Mouse (Mus musculus) ES-Bruce4 (cell line): ENCODE measurements around the gene Cpxm1. TPM values are rescaled to one million over a fixed set of nuclear protein-coding genes. Genes with fewer than 3 reads are reported as not detected.

ENCODE experiments used
- H3K27ac ChIP-seq: 2 replicates; pipeline ENCODE4 v1.5.1; 2012; ENCODE audit warnings: low read length, inconsistent platforms; ENCODE audit not compliant: insufficient read depth
- H3K27me3 ChIP-seq: 2 replicates; pipeline ENCODE4 v1.6.1; 2012; ENCODE audit warnings: mild to moderate bottlenecking, low read length, inconsistent platforms; ENCODE audit not compliant: control insufficient read depth, poor library complexity, insufficient read depth, severe bottlenecking
- H3K36me3 ChIP-seq: 2 replicates; pipeline ENCODE4 v1.6.1; 2012; ENCODE audit warnings: inconsistent platforms, mild to moderate bottlenecking, low read length, moderate library complexity; ENCODE audit not compliant: control insufficient read depth, poor library complexity, insufficient read depth, severe bottlenecking
- H3K4me1 ChIP-seq: one replicate; pipeline ENCODE4 v1.8.1; 2011; ENCODE audit warnings: low read length; ENCODE audit not compliant: control insufficient read depth, insufficient read depth
- H3K4me3 ChIP-seq: 2 replicates; pipeline ENCODE4 v1.5.1; 2011; ENCODE audit warnings: low read depth, mild to moderate bottlenecking, low read length
- H3K9ac ChIP-seq: 2 replicates; pipeline ENCODE4 v1.6.1; 2012; ENCODE audit warnings: low read depth, mild to moderate bottlenecking, inconsistent platforms; ENCODE audit not compliant: poor library complexity, severe bottlenecking
- H3K9me3 ChIP-seq: replicated peaks from 2 replicates; pipeline ENCODE4 v1.6.1; 2012; ENCODE audit warnings: mild to moderate bottlenecking, low read length, inconsistent platforms; ENCODE audit not compliant: control insufficient read depth, poor library complexity, insufficient read depth, severe bottlenecking
- CTCF ChIP-seq: IDR thresholded peaks from one replicate; pipeline ENCODE4 v1.8.1; 2011; ENCODE audit warnings: low read depth, low read length
- EP300 ChIP-seq: IDR thresholded peaks from 2 replicates; pipeline ENCODE4 v1.6.1; 2011; ENCODE audit warnings: low read depth, low read length; ENCODE audit not compliant: insufficient read depth
- POLR2A ChIP-seq: IDR thresholded peaks from one replicate; pipeline ENCODE4 v1.8.1; 2011; ENCODE audit warnings: low read length; ENCODE audit not compliant: insufficient read depth
- polyA plus RNA-seq: library from polyadenylated mRNA; stranded (reverse); fragments of >200 nt; gene quantifications from 2 replicates; pipeline ENCODE4 v1.2.4, GENCODE M21; 2011; ENCODE audit warnings: low read depth; ENCODE audit not compliant: missing spikeins, insufficient read depth, insufficient read length

Cpxm1 gene
- polyA plus RNA-seq = 8.1 and 10.9 TPM in 2 replicates

GRCm38 (mm10) chr2:130397186-130397985 lies at the start of gene Cpxm1:
Gene Cpxm1, minus strand, starts transcription at chr2:130397574.
- H3K9ac ChIP-seq = peak within 1 kb of the TSS; percentile 20
- no peak within 1 kb of the TSS for H3K27ac ChIP-seq
- no peaks in the 10 kb centered on the region for H3K36me3 ChIP-seq
- TF ChIP-seq CTCF (no peak), POLR2A (no peak), EP300 (no peak)
- peaks cover 11% of the 10 kb centered on the region for H3K9me3 ChIP-seq
- H3K4me3 ChIP-seq = peak within 1 kb of the TSS; percentile 52
- no peaks in the 10 kb centered on the region for H3K27me3 ChIP-seq
- H3K4me1 ChIP-seq = no peaks in the 10 kb centered on the region

DNA sequence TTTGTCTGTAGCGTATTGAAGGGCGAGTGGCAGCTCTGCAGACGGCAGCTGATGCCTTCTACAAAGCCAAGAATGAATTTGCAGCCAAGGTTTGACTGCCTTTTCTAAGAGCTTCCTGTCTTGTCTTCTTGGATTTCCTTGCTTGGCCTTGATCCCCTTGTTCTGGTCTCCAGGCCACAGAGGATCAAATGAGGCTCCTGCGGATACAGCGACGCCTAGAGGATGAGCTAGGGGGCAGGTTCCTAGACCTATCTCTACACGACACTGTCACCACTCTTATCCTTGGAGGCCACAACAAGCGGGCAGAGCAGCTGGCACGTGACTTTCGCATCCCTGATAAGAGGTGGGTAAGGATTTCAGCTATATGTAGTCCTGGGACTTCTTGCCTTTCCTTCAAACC lies 44.8 kb upstream of the Cpxm1 start:
- Histone ChIP-seq H3K9me3 (no peaks in the 10 kb centered on the region), H3K36me3 (peaks cover 38% of the 10 kb centered on the region), H3K9ac (no peak overlapping the region), H3K27me3 (no peaks in the 10 kb centered on the region), H3K4me3 (no peak overlapping the region), H3K4me1 (no peaks in the 10 kb centered on the region), H3K27ac (no peak overlapping the region)
- TF ChIP-seq EP300 = no peak
- TF ChIP-seq POLR2A = no peak
- TF ChIP-seq CTCF = no peak

DNA sequence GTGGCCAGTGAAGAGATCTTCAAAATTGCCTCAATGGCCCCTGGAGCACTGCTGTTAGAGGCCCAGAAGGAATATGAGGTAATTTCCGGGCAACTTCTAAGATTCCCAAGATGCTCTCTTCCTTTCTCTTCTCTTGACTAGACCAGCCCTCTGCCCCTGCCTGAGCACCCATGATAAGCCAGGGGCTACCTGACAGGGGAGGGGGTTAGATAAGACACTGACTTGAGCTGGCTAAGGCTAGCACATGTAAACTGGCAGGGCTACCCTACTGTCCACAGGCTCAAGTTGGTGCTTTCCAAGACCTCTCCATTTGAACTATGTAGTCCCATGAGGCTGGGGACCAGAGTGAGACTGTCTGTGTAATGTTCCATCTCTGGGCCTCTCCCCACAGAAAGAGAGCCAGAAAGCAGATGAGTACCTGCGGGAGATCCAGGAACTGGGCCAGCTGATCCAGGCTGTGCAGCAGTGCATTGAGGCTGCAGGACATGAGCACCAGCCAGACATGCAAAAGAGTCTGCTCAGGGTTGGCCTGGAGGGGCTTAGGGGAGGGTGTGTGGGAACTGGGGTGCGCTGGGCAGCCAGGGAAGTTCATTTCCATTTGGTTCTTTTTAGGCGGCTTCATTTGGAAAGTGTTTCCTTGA lies 42.6 kb upstream of the Cpxm1 start:
- no peak for TF ChIP-seq EP300
- TF ChIP-seq CTCF = no peak
- TF ChIP-seq POLR2A = no peak
- Histone ChIP-seq H3K27ac (no peak overlapping the region), H3K36me3 (peaks cover 38% of the 10 kb centered on the region), H3K4me3 (no peak overlapping the region), H3K27me3 (no peaks in the 10 kb centered on the region), H3K4me1 (no peaks in the 10 kb centered on the region), H3K9ac (no peak overlapping the region), H3K9me3 (no peaks in the 10 kb centered on the region)

DNA sequence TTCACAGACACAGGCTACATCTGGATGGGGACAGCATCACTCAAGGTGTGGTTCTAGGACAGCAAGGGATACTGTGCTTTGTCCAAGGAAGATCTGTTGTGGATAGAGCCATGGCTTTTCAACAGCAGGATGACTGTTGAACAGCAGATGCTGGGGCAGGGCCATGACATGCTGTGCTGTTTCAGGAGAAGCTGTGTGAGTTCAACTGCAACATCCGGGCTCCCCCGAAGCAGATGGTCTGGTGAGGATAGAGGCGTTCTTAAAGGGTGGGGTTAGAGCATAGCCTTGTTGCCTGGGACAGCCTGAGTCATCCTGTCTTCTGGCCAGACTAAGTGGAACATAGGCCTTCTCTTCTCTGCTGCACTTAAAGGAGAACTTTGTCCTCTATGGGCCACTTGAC lies 41.5 kb upstream of the Cpxm1 start:
- no peaks in the 10 kb centered on the region for H3K27me3 ChIP-seq
- no peaks in the 10 kb centered on the region for H3K4me1 ChIP-seq
- TF ChIP-seq CTCF = no peak
- no peak for TF ChIP-seq POLR2A
- no peak for TF ChIP-seq EP300
- no peak overlapping the region for H3K4me3 ChIP-seq
- H3K36me3 ChIP-seq = peaks cover 37% of the 10 kb centered on the region
- H3K9ac ChIP-seq = no peak overlapping the region
- H3K27ac ChIP-seq = no peak overlapping the region
- no peaks in the 10 kb centered on the region for H3K9me3 ChIP-seq

DNA sequence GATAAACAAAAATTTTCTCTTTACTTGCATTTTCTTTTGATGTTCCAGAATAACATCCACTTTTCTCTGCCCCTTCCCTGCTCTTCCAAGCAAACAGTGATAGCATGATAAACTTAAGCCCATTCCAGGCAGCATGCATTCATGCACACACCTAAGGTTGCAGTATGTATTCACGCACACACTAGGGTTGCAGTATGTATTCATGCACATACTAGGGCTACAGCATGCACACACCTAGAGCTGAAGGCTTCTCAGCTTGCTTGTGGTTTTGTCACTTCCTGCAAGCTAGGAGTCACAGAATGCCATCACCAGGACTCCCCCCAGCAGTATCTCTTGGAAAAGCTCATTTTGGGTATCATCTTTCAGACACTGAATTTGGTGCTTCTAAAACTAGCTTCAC lies 39.4 kb upstream of the Cpxm1 start:
- H3K27me3 ChIP-seq = no peaks in the 10 kb centered on the region
- no peak overlapping the region for H3K27ac ChIP-seq
- H3K9me3 ChIP-seq = no peaks in the 10 kb centered on the region
- no peaks in the 10 kb centered on the region for H3K4me1 ChIP-seq
- no peak overlapping the region for H3K9ac ChIP-seq
- H3K4me3 ChIP-seq = no peak overlapping the region
- H3K36me3 ChIP-seq = peaks cover 26% of the 10 kb centered on the region
- TF ChIP-seq EP300 (no peak), CTCF (no peak), POLR2A (no peak)

DNA sequence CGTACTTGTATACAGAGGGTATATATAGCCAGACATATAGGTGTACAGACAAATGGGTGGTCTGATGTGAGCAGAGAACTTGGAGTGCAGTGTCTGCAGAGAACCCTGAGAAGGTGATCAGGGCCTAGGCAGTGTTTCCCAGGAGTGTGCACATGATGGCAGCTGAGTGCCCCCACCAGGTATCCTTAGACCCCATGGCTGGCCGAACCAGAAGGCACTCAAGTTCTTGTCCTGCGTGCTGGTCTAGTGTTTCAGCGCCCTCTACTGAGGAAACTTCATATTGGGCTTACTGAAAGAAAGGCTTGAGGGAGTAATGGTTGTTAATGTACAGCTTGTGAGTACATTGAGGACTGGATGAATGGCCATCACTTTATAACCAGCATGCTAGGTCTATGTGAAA lies 35.8 kb upstream of the Cpxm1 start:
- Histone ChIP-seq H3K9ac (no peak overlapping the region), H3K9me3 (no peaks in the 10 kb centered on the region), H3K36me3 (peaks cover 3% of the 10 kb centered on the region), H3K27me3 (no peaks in the 10 kb centered on the region), H3K4me1 (no peaks in the 10 kb centered on the region), H3K4me3 (no peak overlapping the region), H3K27ac (no peak overlapping the region)
- TF ChIP-seq POLR2A (no peak), EP300 (no peak), CTCF (peak; percentile 56)
